Mouse (Mus musculus) G1E-ER4 (cell line): ENCODE data around the gene Serpinb12. TPM values are rescaled to one million over a fixed set of nuclear protein-coding genes. Genes with fewer than 3 reads are reported as not detected.

Experiments used
- GATA1 ChIP-seq: IDR thresholded peaks from one replicate; pipeline ENCODE4 v1.8.0; 2012; ENCODE audit warnings: low read length, inconsistent platforms
- polyA plus RNA-seq: library from polyadenylated mRNA; stranded (reverse); fragments of >175 nt; gene quantifications from 2 replicates; pipeline ENCODE4 v1.2.3, GENCODE M21; 2012

The Serpinb12 gene
- not detected in 2 replicates for polyA plus RNA-seq

- no peak for TF ChIP-seq GATA1
These were observed at the start of gene Serpinb12 for GRCm38 (mm10) chr1:106934265-106934664. Serpinb12 (plus strand) TSS chr1:106934449.

- no peak for TF ChIP-seq GATA1
These were observed 32.8 kb upstream of the Serpinb12 start for GRCm38 (mm10) chr1:106901406-106901805.

GRCm38 (mm10) chr1:106931954-106932353 is 2.3 kb upstream of the Serpinb12 start:
- no peak for TF ChIP-seq GATA1

GRCm38 (mm10) chr1:106933658-106934057 is 591 bp upstream of the Serpinb12 start:
- no peak for TF ChIP-seq GATA1

- no peak for TF ChIP-seq GATA1
These were observed 13.0 kb downstream of the Serpinb12 start for GRCm38 (mm10) chr1:106947217-106947616.

GRCm38 (mm10) chr1:106959981-106960380 is 25.7 kb downstream of the Serpinb12 start:
- TF ChIP-seq GATA1 = no peak

- TF ChIP-seq GATA1 = no peak
These were observed 26.8 kb downstream of the Serpinb12 start for GRCm38 (mm10) chr1:106961023-106961422.

GRCm38 (mm10) chr1:106980684-106981083 is 46.4 kb downstream of the Serpinb12 start, which contains the start of gene Serpinb13:
Serpinb13 (plus strand) TSS chr1:106980984.
- TF ChIP-seq GATA1 = no peak

GRCm38 (mm10) chr1:106983092-106983491 is 48.8 kb downstream of the Serpinb12 start:
- no peak for TF ChIP-seq GATA1

GRCm38 (mm10) chr1:106983865-106984264 is 49.6 kb downstream of the Serpinb12 start:
- no peak for TF ChIP-seq GATA1

GRCm38 (mm10) chr1:107000424-107000823 is 66.2 kb downstream of the Serpinb12 start:
- no peak for TF ChIP-seq GATA1

GRCm38 (mm10) chr1:107001754-107002153 is 67.5 kb downstream of the Serpinb12 start:
- no peak for TF ChIP-seq GATA1

GRCm38 (mm10) chr1:107006316-107006715 is 72.1 kb downstream of the Serpinb12 start:
- no peak for TF ChIP-seq GATA1

Other genes with a start within 250 kb of the Serpinb12 start
- 1.4 and 1.6 TPM in 2 replicates for gene Bcl2, start 220.2 kb upstream of the Serpinb12 start, polyA plus RNA-seq
- gene Kdsr, start 174.7 kb upstream of the Serpinb12 start, polyA plus RNA-seq = 16.1 and 16.7 TPM in 2 replicates
- 35.8 and 43.0 TPM in 2 replicates for gene Vps4b, start 137.7 kb upstream of the Serpinb12 start, polyA plus RNA-seq
- not detected in 2 replicates for gene Serpinb5, start 73.3 kb upstream of the Serpinb12 start, polyA plus RNA-seq
- gene Serpinb13, start 46.5 kb downstream of the Serpinb12 start, polyA plus RNA-seq = not detected in 2 replicates
- gene Serpinb3a, start 117.9 kb downstream of the Serpinb12 start, polyA plus RNA-seq = not detected in 2 replicates
- gene Serpinb3d, start 149.1 kb downstream of the Serpinb12 start, polyA plus RNA-seq = not detected in 2 replicates